Mouse (Mus musculus): ENCODE measurements around the gene Sash3. TPM values are rescaled to one million over a fixed set of nuclear protein-coding genes. Genes with fewer than 3 reads are reported as not detected.
A peak's percentile ranks its signal among the peaks of the same experiment; 100 is the strongest.

Sash3 gene
- polyA plus RNA-seq, 1 experiment from 2014 or later: 0.93 TPM

DNA sequence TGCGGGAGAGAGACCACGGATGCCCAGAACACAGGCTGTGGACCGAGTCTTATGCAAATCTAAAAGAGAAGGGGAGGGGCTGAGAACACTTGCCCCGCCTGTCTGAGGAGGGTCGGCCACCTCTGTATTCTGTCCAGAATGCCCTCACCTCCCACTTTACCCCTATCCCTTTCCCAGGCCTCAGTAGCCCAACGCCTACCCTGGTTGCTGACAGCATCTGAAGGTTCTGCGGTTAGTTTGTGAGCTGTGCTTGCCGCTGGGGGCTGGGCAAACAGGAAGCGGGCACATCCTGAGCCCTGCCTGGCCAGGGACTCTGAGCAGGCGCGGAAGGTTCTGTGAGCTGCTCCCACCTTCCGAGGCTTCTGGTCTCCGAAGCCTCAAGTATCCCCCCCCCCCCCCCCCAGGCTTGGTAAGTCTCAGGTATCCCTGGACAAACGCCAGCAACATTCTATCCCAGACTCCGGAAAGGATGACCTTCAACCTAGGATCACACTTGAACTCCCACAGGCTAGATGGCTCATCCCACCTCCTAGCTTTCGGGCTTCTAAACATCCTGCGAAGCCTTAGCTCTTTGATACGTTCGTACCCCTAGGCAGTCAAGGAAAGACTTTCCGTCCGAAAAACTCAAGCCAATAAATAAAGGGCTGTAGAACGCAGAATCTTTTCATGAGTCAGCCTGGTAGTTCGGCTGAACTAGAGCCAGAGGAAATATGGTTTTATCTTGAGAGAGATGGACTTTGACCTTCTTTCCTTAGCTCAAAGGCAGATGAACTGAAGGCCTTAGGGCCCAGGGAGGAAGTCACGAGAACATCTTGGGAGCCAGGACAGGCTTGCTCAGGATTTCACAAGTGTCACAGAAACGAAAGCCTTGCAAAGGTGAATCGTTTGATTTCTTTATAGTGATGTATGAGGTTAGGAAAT, 2.6 kb upstream of the Sash3 start:
- Histone ChIP-seq H3K4me2 (peak overlapping the region; percentile 43), H3K27ac (no peak overlapping the region)
- ATAC-seq (ENCODE audit: insufficient number of reproducible peaks, insufficient read depth, low FRiP score, low TSS enrichment, low read depth): 0 out of 2 replicates have a peak, but pooled peaks have one; percentile 37

DNA sequence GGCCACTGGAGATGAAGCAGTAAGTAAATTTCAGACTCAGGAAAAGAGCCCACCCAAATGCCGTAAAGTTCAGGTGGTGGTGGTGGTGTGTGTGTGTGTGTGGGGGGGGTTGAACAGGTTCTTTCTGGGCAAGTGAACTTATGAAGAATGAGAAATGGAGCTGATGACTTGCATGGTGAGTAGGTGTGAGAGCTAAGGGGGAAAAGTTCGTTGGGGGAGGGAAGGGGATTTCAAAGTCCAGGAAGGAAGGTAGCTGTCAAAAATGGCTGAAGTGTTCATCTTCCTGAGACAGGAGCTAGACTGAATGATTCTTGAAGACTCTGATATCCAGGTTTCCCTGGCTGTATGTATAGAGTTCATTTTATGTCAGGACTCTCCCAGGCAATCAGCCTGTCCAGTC, 990 bp downstream of the Sash3 start:
- Histone ChIP-seq H3K4me2 (no peak overlapping the region), H3K4me1 (replicated peaks) (no peaks in the 10 kb centered on the region), H3K9ac (replicated peaks) (no peak overlapping the region), H3K4me3 (replicated peaks) (no peak overlapping the region), H3K27me3 (no peaks in the 10 kb centered on the region; the same call in 1 of the 2 replicates), H3K27ac (no peak overlapping the region), H3K9me3 (no peaks in the 10 kb centered on the region), H3K36me3 (no peaks in the 10 kb centered on the region)
- no peak for ATAC-seq (ENCODE audit: insufficient number of reproducible peaks, insufficient read depth, low FRiP score, low TSS enrichment, low read depth)
- 83% methylated on average over 2 of the region's 2 CpGs for WGBS

More for the DNA sequence above, 2.6 kb upstream of the Sash3 start:
- no peak overlapping the region for H3K9ac ChIP-seq (replicated peaks)
- peak overlapping the region; percentile 23; the same call in 1 of the 2 replicates for H3K4me3 ChIP-seq (replicated peaks)
- H3K36me3 ChIP-seq: no peaks in the 10 kb centered on the region
- H3K27me3 ChIP-seq: no peaks in the 10 kb centered on the region; the same call in 1 of the 2 replicates
- H3K9me3 ChIP-seq: no peaks in the 10 kb centered on the region
- 52% methylated on average over 26 of the region's 26 CpGs for WGBS
- peaks cover 4% of the 10 kb centered on the region; the same call in 1 of the 2 replicates for H3K4me1 ChIP-seq (replicated peaks)

DNA sequence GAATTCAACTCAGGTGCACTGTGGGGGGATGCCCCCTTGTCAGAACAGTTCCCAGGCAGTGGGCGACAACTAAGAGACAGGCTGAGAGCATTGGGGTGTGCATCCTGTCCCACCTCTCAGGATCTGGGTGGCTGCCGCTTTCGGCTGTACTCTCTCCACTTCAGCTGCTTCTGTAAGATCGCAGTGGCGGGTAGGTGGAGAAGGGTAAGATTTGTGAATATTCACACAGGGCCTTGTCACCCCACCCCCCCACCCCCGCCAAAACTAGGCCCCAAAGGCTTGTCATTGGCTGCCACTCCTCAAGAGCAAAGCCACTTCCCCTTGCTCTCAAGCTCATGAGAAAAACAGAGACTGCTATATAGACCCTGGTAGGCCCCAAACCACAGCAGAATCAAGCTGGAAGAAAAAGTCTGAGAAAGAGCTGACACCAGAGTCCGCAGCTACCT, 1.5 kb downstream of the Sash3 start:
- H3K9me3 ChIP-seq: no peaks in the 10 kb centered on the region
- no peak overlapping the region for H3K4me2 ChIP-seq
- no peak overlapping the region for H3K27ac ChIP-seq
- no peaks in the 10 kb centered on the region for H3K4me1 ChIP-seq (replicated peaks)
- no peak for ATAC-seq (ENCODE audit: insufficient number of reproducible peaks, insufficient read depth, low FRiP score, low TSS enrichment, low read depth)
- H3K4me3 ChIP-seq (replicated peaks): no peak overlapping the region
- H3K27me3 ChIP-seq: no peaks in the 10 kb centered on the region; the same call in 1 of the 2 replicates
- WGBS: 82% methylated on average over 7 of the region's 7 CpGs
- no peak overlapping the region for H3K9ac ChIP-seq (replicated peaks)
- no peaks in the 10 kb centered on the region for H3K36me3 ChIP-seq

DNA sequence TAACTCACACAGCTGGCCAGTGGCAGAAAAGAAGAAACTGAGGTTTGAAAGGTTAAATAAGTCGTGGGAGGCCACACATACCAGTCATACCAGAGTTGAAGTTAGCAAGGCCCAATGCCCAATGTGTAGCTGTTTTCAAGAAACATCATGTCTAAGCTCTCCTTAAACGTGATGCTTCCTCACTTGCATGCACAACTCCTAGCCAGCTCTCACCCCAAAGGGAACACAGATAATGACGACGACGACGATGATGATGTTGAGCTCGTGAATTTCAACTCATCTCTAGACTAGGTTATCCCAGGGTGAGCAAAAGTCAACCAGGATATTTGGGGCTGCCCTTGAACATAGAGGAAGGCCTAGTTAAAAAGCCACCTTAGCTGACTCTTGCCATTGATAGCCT, 5.9 kb downstream of the Sash3 start:
- Histone ChIP-seq H3K4me1 (replicated peaks) (no peaks in the 10 kb centered on the region), H3K9me3 (no peaks in the 10 kb centered on the region), H3K9ac (replicated peaks) (no peak overlapping the region), H3K4me2 (no peak overlapping the region), H3K36me3 (no peaks in the 10 kb centered on the region), H3K27ac (no peak overlapping the region), H3K27me3 (peaks cover 4% of the 10 kb centered on the region; the same call in 1 of the 2 replicates), H3K4me3 (replicated peaks) (no peak overlapping the region)
- 83% methylated on average over 7 of the region's 7 CpGs for WGBS
- no peak for ATAC-seq (ENCODE audit: insufficient number of reproducible peaks, insufficient read depth, low FRiP score, low TSS enrichment, low read depth)

DNA sequence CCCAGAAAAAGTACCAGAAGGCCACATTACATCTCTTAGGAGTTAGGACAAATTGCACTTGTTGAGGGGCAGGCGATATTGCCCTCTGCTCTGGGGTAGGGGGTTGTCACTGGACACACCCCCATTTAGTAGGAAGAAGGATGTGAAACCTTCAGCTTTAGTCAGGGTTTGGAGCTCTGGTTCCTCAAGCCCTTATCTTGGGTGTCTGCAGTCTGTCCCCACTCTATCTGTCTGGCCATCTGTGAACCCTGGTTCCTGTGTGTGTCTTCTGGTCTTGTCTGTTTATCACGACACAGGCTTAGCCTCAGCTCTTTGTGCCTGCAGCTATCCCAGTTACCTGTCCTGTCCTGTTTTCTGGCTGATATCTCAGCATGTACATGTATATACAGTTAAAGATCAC, 7.2 kb downstream of the Sash3 start:
- no peak for ATAC-seq (ENCODE audit: insufficient number of reproducible peaks, insufficient read depth, low FRiP score, low TSS enrichment, low read depth)
- 78% methylated on average over 2 of the region's 2 CpGs for WGBS
- H3K9ac ChIP-seq (replicated peaks): no peak overlapping the region
- H3K4me2 ChIP-seq: no peak overlapping the region
- H3K4me1 ChIP-seq (replicated peaks): no peaks in the 10 kb centered on the region
- H3K27ac ChIP-seq: no peak overlapping the region
- H3K36me3 ChIP-seq: no peaks in the 10 kb centered on the region
- H3K4me3 ChIP-seq (replicated peaks): no peak overlapping the region
- H3K27me3 ChIP-seq: peaks cover 4% of the 10 kb centered on the region; the same call in 1 of the 2 replicates
- no peaks in the 10 kb centered on the region for H3K9me3 ChIP-seq

DNA sequence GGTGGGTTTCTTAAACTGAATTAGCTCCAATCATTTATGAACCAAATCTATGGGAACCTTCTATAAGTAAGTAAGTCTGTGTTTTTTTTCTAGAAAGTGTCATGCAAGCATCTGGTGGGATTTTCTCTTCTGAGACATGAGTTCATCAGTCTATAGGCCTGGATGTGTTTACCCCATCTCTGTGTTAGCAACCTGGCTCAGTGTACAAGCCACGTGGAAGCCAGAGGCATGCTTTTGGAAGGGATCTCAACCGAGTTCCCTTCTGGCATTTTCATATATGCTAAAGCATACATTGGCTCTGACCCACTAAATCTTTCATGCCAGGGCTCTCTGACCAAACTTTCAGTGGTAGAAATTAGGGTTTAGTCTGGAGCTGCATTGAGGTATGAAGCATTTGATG, 7.7 kb downstream of the Sash3 start:
- WGBS: 61% methylated on average over 2 of the region's 2 CpGs
- Histone ChIP-seq H3K4me1 (replicated peaks) (no peaks in the 10 kb centered on the region), H3K36me3 (no peaks in the 10 kb centered on the region), H3K27me3 (peaks cover 4% of the 10 kb centered on the region; the same call in 1 of the 2 replicates), H3K9me3 (no peaks in the 10 kb centered on the region), H3K27ac (no peak overlapping the region), H3K9ac (replicated peaks) (no peak overlapping the region), H3K4me3 (replicated peaks) (no peak overlapping the region), H3K4me2 (no peak overlapping the region)
- no peak for ATAC-seq (ENCODE audit: insufficient number of reproducible peaks, insufficient read depth, low FRiP score, low TSS enrichment, low read depth)

DNA sequence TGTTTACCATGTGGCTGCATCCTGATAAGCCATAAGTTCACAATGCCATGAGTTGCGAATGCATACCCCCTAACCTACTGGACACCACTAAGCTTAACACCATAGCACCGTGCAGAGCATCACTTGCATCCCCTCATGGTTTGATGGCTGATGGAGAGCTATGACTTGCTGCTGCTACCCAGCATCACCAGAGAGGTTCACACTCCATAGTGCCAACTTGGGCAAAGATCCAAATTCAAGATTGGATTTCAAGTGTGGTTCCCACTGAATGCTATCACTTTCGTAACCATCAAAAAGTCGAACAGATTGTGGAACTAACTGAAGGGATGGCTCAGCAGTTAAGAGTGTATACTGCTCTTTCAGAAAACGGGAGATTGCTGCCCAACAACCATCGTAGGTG, 9.3 kb downstream of the Sash3 start:
- Histone ChIP-seq H3K4me1 (replicated peaks) (no peaks in the 10 kb centered on the region), H3K4me2 (no peak overlapping the region), H3K27me3 (peaks cover 4% of the 10 kb centered on the region; the same call in 1 of the 2 replicates), H3K36me3 (no peaks in the 10 kb centered on the region), H3K9ac (replicated peaks) (no peak overlapping the region), H3K27ac (no peak overlapping the region), H3K4me3 (replicated peaks) (no peak overlapping the region), H3K9me3 (no peaks in the 10 kb centered on the region)
- no peak for ATAC-seq (ENCODE audit: insufficient number of reproducible peaks, insufficient read depth, low FRiP score, low TSS enrichment, low read depth)
- WGBS: 89% methylated on average over 6 of the region's 6 CpGs

DNA sequence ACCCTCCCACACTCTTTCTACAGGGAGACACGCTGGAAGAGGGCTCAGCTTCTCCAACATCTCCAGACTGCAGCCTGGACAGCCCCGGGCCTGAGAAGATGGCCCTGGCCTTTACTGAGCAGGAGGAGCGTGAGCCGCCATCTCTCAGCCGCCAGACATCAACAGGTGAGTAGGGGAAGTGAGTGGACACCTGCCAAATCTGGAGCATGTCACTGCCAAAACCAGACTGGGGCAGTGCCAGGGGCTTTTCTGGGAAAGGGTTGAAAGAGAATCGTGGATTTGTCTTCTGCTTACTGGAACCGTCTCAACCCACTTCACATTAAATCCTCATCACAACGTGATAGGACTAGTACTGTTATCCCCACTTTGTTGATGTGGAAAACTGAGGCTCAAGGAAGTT, 11.2 kb downstream of the Sash3 start:
- H3K9ac ChIP-seq (replicated peaks): no peak overlapping the region
- H3K4me1 ChIP-seq (replicated peaks): no peaks in the 10 kb centered on the region
- no peaks in the 10 kb centered on the region for H3K36me3 ChIP-seq
- no peak overlapping the region for H3K27ac ChIP-seq
- no peak for ATAC-seq (ENCODE audit: insufficient number of reproducible peaks, insufficient read depth, low FRiP score, low TSS enrichment, low read depth)
- H3K4me2 ChIP-seq: no peak overlapping the region
- H3K9me3 ChIP-seq: no peaks in the 10 kb centered on the region
- 87% methylated on average over 8 of the region's 8 CpGs for WGBS
- peaks cover 4% of the 10 kb centered on the region; the same call in 1 of the 2 replicates for H3K27me3 ChIP-seq
- H3K4me3 ChIP-seq (replicated peaks): no peak overlapping the region

DNA sequence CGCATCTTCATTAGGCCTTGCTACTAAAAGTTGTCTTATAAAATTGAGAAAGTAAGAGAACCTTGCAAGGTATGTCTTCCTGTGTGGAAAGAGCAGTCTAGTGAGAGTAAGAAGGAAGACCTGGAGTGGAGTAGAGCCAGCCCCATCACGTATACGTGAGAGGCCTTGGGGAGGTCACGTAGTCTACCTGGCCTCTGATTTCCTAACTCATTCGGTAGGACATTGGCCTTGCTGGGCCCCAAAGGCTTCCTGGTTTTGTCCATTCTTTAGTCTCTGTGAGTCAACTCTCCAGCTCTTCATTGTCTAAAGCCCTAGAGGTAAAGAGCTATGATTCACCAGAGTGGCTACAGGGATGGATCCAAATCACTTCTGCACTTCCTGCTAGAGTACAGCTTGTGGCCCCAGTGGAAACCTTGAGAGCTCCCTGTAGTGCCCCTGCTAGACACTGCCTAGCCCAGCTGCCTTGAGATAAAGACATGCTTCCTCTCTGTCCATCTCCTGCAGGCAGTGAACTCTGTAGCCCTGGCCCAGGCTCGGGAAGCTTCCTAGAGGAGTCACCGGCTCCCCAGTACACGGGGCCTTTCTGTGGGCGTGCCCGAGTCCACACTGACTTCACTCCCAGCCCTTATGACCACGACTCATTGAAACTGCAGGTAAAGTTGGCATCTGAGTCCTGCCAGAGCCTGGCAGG, 12.1 kb downstream of the Sash3 start:
- no peak overlapping the region for H3K9ac ChIP-seq (replicated peaks)
- no peaks in the 10 kb centered on the region for H3K36me3 ChIP-seq
- no peak overlapping the region for H3K4me3 ChIP-seq (replicated peaks)
- H3K4me2 ChIP-seq: no peak overlapping the region
- peaks cover 4% of the 10 kb centered on the region; the same call in 1 of the 2 replicates for H3K27me3 ChIP-seq
- 91% methylated on average over 11 of the region's 11 CpGs for WGBS
- H3K4me1 ChIP-seq (replicated peaks): no peaks in the 10 kb centered on the region
- H3K9me3 ChIP-seq: no peaks in the 10 kb centered on the region
- no peak overlapping the region for H3K27ac ChIP-seq
- no peak for ATAC-seq (ENCODE audit: insufficient number of reproducible peaks, insufficient read depth, low FRiP score, low TSS enrichment, low read depth)

DNA sequence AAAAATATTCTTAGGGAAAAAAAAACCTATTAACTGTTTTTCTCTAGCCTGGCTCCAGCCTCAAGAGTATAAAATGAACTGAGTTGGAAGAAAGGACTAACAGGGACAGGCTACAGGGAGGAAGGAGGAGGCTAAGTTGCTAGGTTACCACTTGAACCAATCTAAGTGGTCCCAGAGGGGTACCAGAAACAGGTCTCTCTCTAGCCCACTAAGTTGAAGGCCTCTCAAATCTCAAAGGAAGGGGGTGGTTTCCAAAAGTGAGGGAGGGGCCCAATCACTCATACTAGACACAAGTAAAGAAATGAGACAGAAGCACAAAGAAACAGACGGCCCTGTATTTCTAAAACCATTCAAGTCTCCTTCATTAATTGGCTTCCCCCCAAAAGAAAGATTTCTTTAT, 23.7 kb downstream of the Sash3 start:
- H3K27ac ChIP-seq: no peak overlapping the region
- no peaks in the 10 kb centered on the region; the same call in 1 of the 2 replicates for H3K4me1 ChIP-seq (replicated peaks)
- no peaks in the 10 kb centered on the region for H3K27me3 ChIP-seq
- no peaks in the 10 kb centered on the region for H3K9me3 ChIP-seq
- H3K4me2 ChIP-seq: no peak overlapping the region
- 61% methylated on average over 1 of the region's 1 CpGs for WGBS
- no peak for ATAC-seq (ENCODE audit: insufficient number of reproducible peaks, insufficient read depth, low FRiP score, low TSS enrichment, low read depth)
- H3K9ac ChIP-seq (replicated peaks): no peak overlapping the region
- H3K36me3 ChIP-seq: peaks cover 6% of the 10 kb centered on the region; the same call in 1 of the 2 replicates
- H3K4me3 ChIP-seq (replicated peaks): no peak overlapping the region

DNA sequence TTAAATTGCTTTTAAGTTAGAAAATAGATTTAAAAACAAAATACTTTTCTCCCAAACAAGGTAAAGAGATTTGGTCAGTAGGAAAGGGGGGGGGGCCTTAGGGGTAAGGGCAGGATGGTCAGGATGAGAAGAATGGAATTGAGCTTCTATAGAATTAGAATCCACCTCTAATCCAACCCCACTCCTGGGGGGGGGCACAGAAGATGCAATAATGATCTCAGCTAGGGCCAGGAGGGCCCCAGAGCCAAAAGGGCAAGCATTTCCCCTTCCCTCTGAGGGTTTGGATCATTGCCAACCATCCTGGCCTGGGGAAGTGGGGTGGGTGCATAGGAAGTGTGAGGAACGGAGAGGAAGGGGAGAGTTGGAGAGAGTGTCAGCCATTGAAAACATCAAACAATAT, 24.1 kb downstream of the Sash3 start:
- Histone ChIP-seq H3K36me3 (peaks cover 10% of the 10 kb centered on the region), H3K4me1 (replicated peaks) (no peaks in the 10 kb centered on the region; the same call in 1 of the 2 replicates), H3K4me2 (no peak overlapping the region), H3K27me3 (no peaks in the 10 kb centered on the region), H3K4me3 (replicated peaks) (no peak overlapping the region), H3K9me3 (0 out of 2 replicates have a peak, but pooled peaks cover 3% of the 10 kb centered on the region), H3K27ac (no peak overlapping the region), H3K9ac (replicated peaks) (no peak overlapping the region)
- 30% methylated on average over 1 of the region's 1 CpGs for WGBS
- no peak for ATAC-seq (ENCODE audit: insufficient number of reproducible peaks, insufficient read depth, low FRiP score, low TSS enrichment, low read depth)
